Mouse (Mus musculus) MEL (cell line): ENCODE data around the gene Pole3.

Experiments used
- BHLHE40 ChIP-seq: IDR thresholded peaks from 2 replicates; pipeline ENCODE4 v1.6.1; 2012; ENCODE audit warnings: low read depth, mild to moderate bottlenecking, inconsistent platforms, low read length, improper control_type of control experiment, borderline replicate concordance
- CTCF ChIP-seq, 3 experiments: IDR thresholded peaks in 2 of 3; conservative IDR thresholded peaks in 1 of 3; 2 replicates each; pipeline ENCODE4 v1.5.1; 2011 to 2012; ENCODE audit warnings: low read length in 3 of 3, low read depth in 2 of 3, mild to moderate bottlenecking in 2 of 3, improper control_type of control experiment in 1 of 3, inconsistent platforms in 1 of 3, mixed read lengths in 1 of 3, moderate library complexity in 1 of 3; ENCODE audit not compliant: control insufficient read depth in 1 of 3, insufficient read depth in 1 of 3, poor library complexity in 1 of 3, severe bottlenecking in 1 of 3
- EP300 ChIP-seq, 2 experiments: IDR thresholded peaks; 2 replicates each; pipeline ENCODE4 v1.6.1; 2011; ENCODE audit warnings: improper control_type of control experiment in 2 of 2, low read length in 2 of 2, low read depth in 1 of 2, mild to moderate bottlenecking in 1 of 2
- GATA1 ChIP-seq: IDR thresholded peaks from 2 replicates; pipeline ENCODE4 v1.6.1; 2011; ENCODE audit warnings: low read depth, low read length, improper control_type of control experiment
- KAT2A ChIP-seq: conservative IDR thresholded peaks from 2 replicates; pipeline ENCODE4 v1.6.1; 2012; ENCODE audit warnings: low read depth, low read length, improper control_type of control experiment, inconsistent platforms
- POLR2A ChIP-seq, 2 experiments: IDR thresholded peaks; 2 replicates each; pipeline ENCODE4 v1.6.1; 2011 to 2012; ENCODE audit warnings: low read length in 2 of 2, mild to moderate bottlenecking in 2 of 2, control low read depth in 1 of 2, improper control_type of control experiment in 1 of 2, low read depth in 1 of 2, moderate library complexity in 1 of 2; ENCODE audit not compliant: control insufficient read depth in 1 of 2, insufficient read depth in 1 of 2, poor library complexity in 1 of 2
- TAL1 ChIP-seq: IDR thresholded peaks from 2 replicates; pipeline ENCODE4 v1.6.1; 2012; ENCODE audit warnings: mild to moderate bottlenecking, inconsistent platforms, low read length, moderate library complexity, mixed read lengths
- ZMIZ1 ChIP-seq: IDR thresholded peaks from 2 replicates; pipeline ENCODE4 v1.6.1; 2012; ENCODE audit warnings: low read depth, mild to moderate bottlenecking, inconsistent platforms, low read length, improper control_type of control experiment, moderate library complexity
- ZNF384 ChIP-seq: IDR thresholded peaks from 2 replicates; pipeline ENCODE4 v1.6.1; 2012; ENCODE audit warnings: low read depth, mild to moderate bottlenecking, inconsistent platforms, low read length, improper control_type of control experiment

DNA sequence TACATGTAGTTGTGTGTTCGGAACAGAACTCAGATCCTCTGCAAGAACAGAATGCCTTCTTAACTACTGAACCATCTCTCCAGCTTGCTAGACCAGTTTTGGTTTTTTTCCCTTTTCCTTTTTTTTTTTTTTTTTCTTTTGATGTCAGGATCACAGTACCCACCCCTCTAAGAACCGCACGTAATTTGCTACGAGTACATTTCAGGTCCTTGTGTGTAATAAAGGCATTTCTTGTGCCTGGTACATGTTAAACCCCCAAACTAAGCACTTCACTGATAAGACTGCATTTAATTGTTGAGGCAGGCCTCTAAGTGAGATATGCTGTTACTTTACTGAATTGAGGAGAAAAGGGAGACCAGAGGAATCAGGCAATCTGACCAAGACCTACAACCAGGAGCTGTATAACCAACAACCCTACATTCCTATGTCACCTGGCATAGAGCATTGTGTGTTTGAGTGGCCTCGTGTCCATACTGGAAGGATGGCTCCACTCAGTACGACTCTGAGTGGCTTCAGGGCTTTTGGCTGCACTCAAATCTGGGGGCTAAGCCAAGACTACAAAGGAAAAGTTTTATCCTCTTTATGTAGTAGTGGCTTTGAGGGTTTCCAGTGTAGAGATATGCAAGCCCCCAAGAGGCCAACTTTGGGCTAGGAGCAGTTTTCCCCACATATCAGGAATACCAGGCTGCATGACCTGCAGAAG lies 47.2 kb downstream of the Pole3 start:
- no peak for TF ChIP-seq KAT2A
- TF ChIP-seq EP300 (IDR thresholded peaks at IDR 0.05; ENCODE audit: low read depth in 1 of 2, low read length in 2 of 2), result no peak
- no peak for TF ChIP-seq POLR2A (IDR thresholded peaks at IDR 0.05; ENCODE audit: control insufficient read depth in 1 of 2, insufficient read depth in 1 of 2, low read depth in 1 of 2, low read length in 2 of 2, poor library complexity in 1 of 2)
- no peak for TF ChIP-seq TAL1
- no peak for TF ChIP-seq GATA1
- no peak for TF ChIP-seq CTCF (IDR thresholded peaks at IDR 0.05 in 2 of 3, conservative IDR thresholded peaks at IDR 0.05 in 1 of 3; ENCODE audit: control insufficient read depth in 1 of 3, insufficient read depth in 1 of 3, low read depth in 2 of 3, low read length in 3 of 3, poor library complexity in 1 of 3, severe bottlenecking in 1 of 3)
- TF ChIP-seq BHLHE40, result no peak
- TF ChIP-seq ZNF384, result no peak
- no peak for TF ChIP-seq ZMIZ1
